Mouse (Mus musculus) midbrain, embryonic 14.5 days (tissue): Measurements from ENCODE around the gene Nrp2. TPM values are rescaled to one million over a fixed set of nuclear protein-coding genes. Genes with fewer than 3 reads are reported as not detected.
A peak's percentile ranks its signal among the peaks of the same experiment; 100 is the strongest.

Experiments used
- ATAC-seq: fragments of 200-750 bp; cut with Nextera tagmentation; 2 replicates; pipeline ENCODE4 v1.8.0; 2017; ENCODE audit warnings: moderate number of reproducible peaks, moderate library complexity; ENCODE audit not compliant: low FRiP score, low TSS enrichment
- DNase-seq: peaks from one replicate; pipeline ENCODE4 v3.0.0-alpha.2; 2015
- H3K27ac ChIP-seq: fragments of 300-500 bp; sonication (generic); replicated peaks from 2 replicates; pipeline ENCODE4 v1.5.1; 2014; ENCODE audit warnings: mild to moderate bottlenecking, low read depth, low read length, moderate library complexity
- H3K27me3 ChIP-seq: fragments of 300-500 bp; sonication (generic); 2 replicates; pipeline ENCODE4 v1.6.1; 2014; ENCODE audit warnings: low read length, control low read depth, mixed read lengths; ENCODE audit not compliant: control insufficient read depth, insufficient read depth
- H3K36me3 ChIP-seq: fragments of 300-500 bp; sonication (generic); 2 replicates; pipeline ENCODE4 v1.6.1; 2014; ENCODE audit warnings: low read length, control low read depth; ENCODE audit not compliant: control insufficient read depth, insufficient read depth
- H3K4me1 ChIP-seq: fragments of 300-500 bp; sonication (generic); 2 replicates; pipeline ENCODE4 v1.6.1; 2014; ENCODE audit warnings: mild to moderate bottlenecking, antibody characterized with exemption, low read length, control low read depth; ENCODE audit not compliant: control insufficient read depth, insufficient read depth
- H3K4me2 ChIP-seq: fragments of 300-500 bp; sonication (generic); 2 replicates; pipeline ENCODE4 v1.6.1; 2014; ENCODE audit warnings: mild to moderate bottlenecking, low read length, moderate library complexity
- H3K4me3 ChIP-seq: fragments of 300-500 bp; sonication (generic); replicated peaks from 2 replicates; pipeline ENCODE4 v1.5.1; 2014; ENCODE audit warnings: low read depth, low read length
- H3K9ac ChIP-seq: fragments of 300-500 bp; sonication (generic); replicated peaks from 2 replicates; pipeline ENCODE4 v1.6.1; 2014; ENCODE audit warnings: mild to moderate bottlenecking, low read length, moderate library complexity
- H3K9me3 ChIP-seq: fragments of 300-500 bp; sonication (generic); 2 replicates; pipeline ENCODE4 v1.6.1; 2016; ENCODE audit warnings: low read length, control low read depth, mixed read lengths; ENCODE audit not compliant: control insufficient read depth
- WGBS: fragments of 180-500 bp; shearing (Covaris S2); extraction: QIAGEN DNeasy Blood & Tissue Kit; methylation state at CpG from one replicate; pipeline ENCODE4 v1.1.7; 2014; 5-methylcytosine and 5-hydroxymethylcytosine counted together
- polyA plus RNA-seq: library from polyadenylated mRNA; unstranded; fragments of >200 nt; fragmentation: Nextera tagmentation; extraction: Ambion mirVana; gene quantifications from 2 replicates; pipeline ENCODE4 v1.2.1, GENCODE M21; 2014

The Nrp2 gene
- 17.6 and 19.5 TPM in 2 replicates for polyA plus RNA-seq

- WGBS: under 1% methylated on average over 76 of the region's 76 CpGs
- H3K9ac ChIP-seq: peak within 1 kb of the TSS; percentile 76
- H3K4me2 ChIP-seq: peak within 1 kb of the TSS; percentile 99
- H3K4me3 ChIP-seq: peak within 1 kb of the TSS; percentile 66
- H3K27me3 ChIP-seq: peaks cover 16% of the 10 kb centered on the region
- H3K27ac ChIP-seq: peak within 1 kb of the TSS; percentile 87
- no peaks in the 10 kb centered on the region for H3K36me3 ChIP-seq
- H3K9me3 ChIP-seq: no peaks in the 10 kb centered on the region
- peak; percentile 92 for DNase-seq
- H3K4me1 ChIP-seq: peaks cover 25% of the 10 kb centered on the region
- peak; percentile 79 for ATAC-seq
Measured at GRCm38 (mm10) chr1:62703158-62704116, at the start of gene Nrp2. Gene Nrp2 (plus strand): TSS chr1:62703285.

- H3K9me3 ChIP-seq: no peaks in the 10 kb centered on the region
- no peak overlapping the region for H3K4me3 ChIP-seq
- ATAC-seq: no peak
- H3K4me1 ChIP-seq: no peaks in the 10 kb centered on the region
- no peak for DNase-seq
- no peak overlapping the region for H3K9ac ChIP-seq
- no peaks in the 10 kb centered on the region for H3K36me3 ChIP-seq
- H3K27me3 ChIP-seq: no peaks in the 10 kb centered on the region
- H3K4me2 ChIP-seq: no peak overlapping the region
- no peak overlapping the region for H3K27ac ChIP-seq
- WGBS: 62% methylated on average over 6 of the region's 6 CpGs
Measured at GRCm38 (mm10) chr1:62654436-62654835, 48.6 kb upstream of the Nrp2 start.

- 21% methylated on average over 8 of the region's 8 CpGs for WGBS
- Histone ChIP-seq H3K4me1 (peaks cover 6% of the 10 kb centered on the region; the same call in 1 of the 2 replicates), H3K4me2 (no peak overlapping the region), H3K27ac (0 out of 2 replicates have a peak overlapping the region, but pooled peaks have one; percentile 26), H3K27me3 (no peaks in the 10 kb centered on the region), H3K9me3 (no peaks in the 10 kb centered on the region), H3K4me3 (no peak overlapping the region), H3K9ac (no peak overlapping the region), H3K36me3 (no peaks in the 10 kb centered on the region)
- no peak for ATAC-seq
- DNase-seq: peak; percentile 41
Measured at GRCm38 (mm10) chr1:62664960-62665645, 38.0 kb upstream of the Nrp2 start.

- Histone ChIP-seq H3K4me3 (no peak overlapping the region), H3K4me2 (no peak overlapping the region), H3K9ac (no peak overlapping the region), H3K9me3 (no peaks in the 10 kb centered on the region), H3K36me3 (no peaks in the 10 kb centered on the region), H3K27ac (no peak overlapping the region), H3K27me3 (no peaks in the 10 kb centered on the region), H3K4me1 (peaks cover 6% of the 10 kb centered on the region; the same call in 1 of the 2 replicates)
- DNase-seq (no peak), ATAC-seq (no peak)
- WGBS: 84% methylated on average over 5 of the region's 5 CpGs
Measured at GRCm38 (mm10) chr1:62665771-62666730, 37.0 kb upstream of the Nrp2 start.

- ATAC-seq: no peak
- WGBS: 89% methylated on average over 5 of the region's 5 CpGs
- DNase-seq: no peak
Measured at GRCm38 (mm10) chr1:62666780-62667179, 36.3 kb upstream of the Nrp2 start.

GRCm38 (mm10) chr1:62678611-62679344, 24.3 kb upstream of the Nrp2 start:
- Histone ChIP-seq H3K4me2 (no peak overlapping the region), H3K9me3 (no peaks in the 10 kb centered on the region), H3K4me3 (no peak overlapping the region), H3K9ac (no peak overlapping the region), H3K27me3 (no peaks in the 10 kb centered on the region), H3K4me1 (peaks cover 9% of the 10 kb centered on the region), H3K36me3 (no peaks in the 10 kb centered on the region), H3K27ac (no peak overlapping the region)
- 31% methylated on average over 4 of the region's 4 CpGs for WGBS
- no peak for ATAC-seq
- DNase-seq: no peak

More at GRCm38 (mm10) chr1:62666780-62667179, 36.3 kb upstream of the Nrp2 start:
- Histone ChIP-seq H3K27me3 (no peaks in the 10 kb centered on the region), H3K27ac (no peak overlapping the region), H3K4me1 (peaks cover 6% of the 10 kb centered on the region; the same call in 1 of the 2 replicates), H3K9ac (no peak overlapping the region), H3K9me3 (no peaks in the 10 kb centered on the region), H3K36me3 (no peaks in the 10 kb centered on the region), H3K4me3 (no peak overlapping the region), H3K4me2 (no peak overlapping the region)

- no peak overlapping the region for H3K4me2 ChIP-seq
- no peak overlapping the region for H3K27ac ChIP-seq
- 92% methylated on average over 2 of the region's 2 CpGs for WGBS
- H3K9me3 ChIP-seq: no peaks in the 10 kb centered on the region
- H3K4me3 ChIP-seq: no peak overlapping the region
- peaks cover 9% of the 10 kb centered on the region for H3K4me1 ChIP-seq
- no peaks in the 10 kb centered on the region for H3K36me3 ChIP-seq
- ATAC-seq (no peak), DNase-seq (no peak)
- H3K9ac ChIP-seq: no peak overlapping the region
- H3K27me3 ChIP-seq: no peaks in the 10 kb centered on the region
Measured at GRCm38 (mm10) chr1:62679466-62679865, 23.6 kb upstream of the Nrp2 start.
